Mouse (Mus musculus): ENCODE measurements at regions not wholly inside any gene's neighbourhood (a gene's known extent, or its start where the extent isn't known, plus 50 kb on each side); places are given as distances from the start of the nearest gene placed in this dataset.

DNA sequence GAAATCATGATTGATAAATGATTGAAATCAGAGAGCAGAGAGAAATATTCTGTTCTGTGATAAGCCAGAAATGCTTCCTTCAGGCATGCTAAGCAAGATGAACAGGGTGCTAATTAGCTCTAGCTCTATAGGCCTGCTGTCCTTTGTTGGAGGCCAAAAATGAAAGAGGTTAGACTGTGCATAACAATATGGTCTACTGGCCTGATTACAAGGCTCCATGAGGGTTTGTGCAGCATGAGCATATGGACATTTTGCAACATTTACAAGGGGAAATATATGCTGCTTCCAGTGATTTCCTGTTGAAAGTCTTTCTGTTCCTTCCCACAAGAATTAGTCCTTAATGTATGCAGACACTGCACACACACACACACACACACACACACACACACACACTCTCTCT lies 114.3 kb downstream of the Ldoc1 start:
- no peak for ATAC-seq (ENCODE audit: low FRiP score, low TSS enrichment)
- no peaks in the 10 kb centered on the region for H3K9me3 ChIP-seq (ENCODE audit: control insufficient read depth, low read length)
- H3K27me3 ChIP-seq (ENCODE audit: control insufficient read depth, insufficient read depth, low read length) = no peaks in the 10 kb centered on the region
- no peak overlapping the region for H3K4me2 ChIP-seq (ENCODE audit: low read length)
- DNase-seq = peak; percentile 3
- H3K9ac ChIP-seq (replicated peaks; ENCODE audit: low read length) = no peak overlapping the region
- no peaks in the 10 kb centered on the region for H3K4me1 ChIP-seq (ENCODE audit: control insufficient read depth, insufficient read depth, low read length)
- H3K36me3 ChIP-seq (ENCODE audit: control insufficient read depth, insufficient read depth, low read length) = no peaks in the 10 kb centered on the region
- H3K4me3 ChIP-seq (replicated peaks; ENCODE audit: low read depth, low read length) = no peak overlapping the region
- no peak overlapping the region for H3K27ac ChIP-seq (replicated peaks; ENCODE audit: low read depth, low read length)

DNA sequence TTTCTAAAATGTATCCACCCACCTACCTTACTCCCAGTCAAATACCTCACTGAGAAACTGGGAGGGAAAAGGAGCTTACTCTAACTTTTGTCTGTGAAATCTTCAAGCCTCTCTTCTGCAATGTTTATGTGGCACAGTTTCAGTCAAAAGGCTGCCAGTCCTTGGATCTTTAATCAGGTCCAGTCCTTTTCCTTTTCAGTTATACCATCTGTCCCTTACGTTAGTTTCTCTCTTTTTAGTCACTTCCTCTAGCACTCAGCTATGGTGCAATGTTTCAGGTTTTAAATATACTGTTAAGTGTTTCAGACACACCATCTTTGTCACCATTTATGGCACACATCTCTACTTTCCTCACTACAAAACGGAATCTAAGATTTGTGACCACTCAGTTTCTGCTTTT lies 115.0 kb downstream of the Ldoc1 start:
- ATAC-seq (ENCODE audit: low FRiP score, low TSS enrichment) (no peak), DNase-seq (no peak)
- no peak overlapping the region for H3K4me2 ChIP-seq (ENCODE audit: low read length)
- 76% methylated on average over 2 of the region's 2 CpGs for WGBS
- H3K9ac ChIP-seq (replicated peaks; ENCODE audit: low read length) = no peak overlapping the region
- H3K9me3 ChIP-seq (ENCODE audit: control insufficient read depth, low read length) = no peaks in the 10 kb centered on the region
- H3K27me3 ChIP-seq (ENCODE audit: control insufficient read depth, insufficient read depth, low read length) = no peaks in the 10 kb centered on the region
- H3K36me3 ChIP-seq (ENCODE audit: control insufficient read depth, insufficient read depth, low read length) = no peaks in the 10 kb centered on the region
- H3K4me1 ChIP-seq (ENCODE audit: control insufficient read depth, insufficient read depth, low read length) = no peaks in the 10 kb centered on the region
- no peak overlapping the region for H3K27ac ChIP-seq (replicated peaks; ENCODE audit: low read depth, low read length)
- H3K4me3 ChIP-seq (replicated peaks; ENCODE audit: low read depth, low read length) = no peak overlapping the region
